Mouse (Mus musculus): Measurements from ENCODE around the gene Eno3.
A peak's percentile ranks its signal among the peaks of the same experiment; 100 is the strongest.

Eno3 gene

DNA sequence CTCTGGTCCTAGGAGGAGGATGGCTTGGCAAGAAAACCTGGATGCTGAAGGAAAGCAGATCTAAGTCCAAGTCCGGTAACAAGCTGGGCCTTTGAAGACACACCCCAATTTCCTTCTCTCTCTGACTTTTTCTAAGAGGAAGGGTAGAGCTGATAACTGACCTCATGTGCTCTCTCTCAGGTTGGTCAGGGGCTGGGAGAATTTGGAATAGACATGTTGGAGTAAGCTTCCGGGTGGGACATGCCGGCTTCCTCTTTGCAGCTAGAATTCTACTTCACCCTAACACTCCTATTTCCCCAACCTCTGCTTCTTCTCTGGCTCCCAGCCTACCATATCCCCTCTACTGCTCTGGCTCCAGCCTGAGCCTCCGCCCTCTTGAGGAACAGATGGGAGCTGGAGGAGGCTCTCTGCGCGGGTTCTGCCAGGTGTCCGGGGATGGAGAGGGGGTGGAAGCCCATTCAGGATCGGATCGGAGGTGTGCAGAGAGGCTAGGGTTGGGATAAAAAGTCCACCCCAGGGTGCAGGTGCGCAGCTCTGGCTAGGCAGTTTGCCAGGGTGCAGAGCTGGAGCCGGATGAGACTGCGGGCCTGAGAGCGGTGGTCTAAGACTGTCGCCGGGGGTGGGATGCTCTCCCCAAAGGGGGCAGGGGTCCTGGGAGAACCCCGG lies 30.0 kb downstream of the Eno3 start:
- DNase-seq = no peak

DNA sequence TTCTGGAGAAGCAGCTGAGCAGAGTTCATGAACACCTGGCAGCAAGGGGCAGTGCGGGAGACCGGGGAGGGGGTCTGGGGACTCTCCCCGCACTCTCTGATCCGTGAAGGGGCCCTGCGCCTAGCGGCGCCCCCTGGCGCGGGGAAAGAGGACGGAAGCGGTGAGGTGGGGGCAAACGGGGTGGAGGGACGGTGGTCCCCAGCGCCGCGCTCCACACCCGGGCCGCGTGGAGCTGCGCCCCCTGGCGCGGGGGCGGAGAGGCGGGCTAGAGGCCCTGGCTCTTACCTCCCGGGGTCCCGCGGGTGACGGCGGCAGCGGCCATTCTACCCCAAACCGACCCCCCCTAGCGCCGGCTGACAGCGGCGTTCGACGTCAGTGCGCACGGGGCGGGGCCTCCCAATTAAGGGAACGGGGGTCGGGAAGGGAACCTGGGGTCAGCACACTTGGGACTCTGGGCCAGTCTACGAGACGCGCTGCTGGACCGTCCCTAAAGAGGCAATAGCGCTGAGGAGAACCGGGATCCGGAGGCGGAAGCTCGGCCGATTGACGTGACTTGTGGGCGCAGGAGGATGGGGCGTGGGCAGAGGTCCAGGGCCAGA lies 30.7 kb downstream of the Eno3 start, which contains the start of gene Camta2:
Gene Camta2, minus strand, starts transcription at position 505 of the 599 bp plus-strand sequence.
- peak; percentile 84 to 85 for DNase-seq

DNA sequence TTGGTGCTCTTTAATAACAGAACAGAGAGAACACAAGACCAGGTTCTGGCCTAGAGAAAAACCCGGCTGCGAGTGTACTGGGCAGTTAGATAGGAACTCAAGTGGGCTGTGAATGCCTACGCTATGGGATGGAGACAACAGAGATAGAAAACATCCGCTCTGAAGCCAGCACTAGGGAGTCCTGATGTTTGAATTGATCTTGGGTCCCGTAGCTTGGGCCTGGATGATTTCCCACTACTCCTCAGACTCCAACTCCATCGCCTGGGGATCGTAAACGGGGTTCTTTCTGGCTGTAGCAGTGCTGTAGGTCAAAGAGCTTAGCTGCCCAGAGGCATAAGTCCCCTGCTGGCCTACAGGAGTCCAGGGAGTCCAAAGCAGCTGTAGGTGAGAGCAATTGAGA lies 31.4 kb downstream of the Eno3 start:
- no peak for DNase-seq

DNA sequence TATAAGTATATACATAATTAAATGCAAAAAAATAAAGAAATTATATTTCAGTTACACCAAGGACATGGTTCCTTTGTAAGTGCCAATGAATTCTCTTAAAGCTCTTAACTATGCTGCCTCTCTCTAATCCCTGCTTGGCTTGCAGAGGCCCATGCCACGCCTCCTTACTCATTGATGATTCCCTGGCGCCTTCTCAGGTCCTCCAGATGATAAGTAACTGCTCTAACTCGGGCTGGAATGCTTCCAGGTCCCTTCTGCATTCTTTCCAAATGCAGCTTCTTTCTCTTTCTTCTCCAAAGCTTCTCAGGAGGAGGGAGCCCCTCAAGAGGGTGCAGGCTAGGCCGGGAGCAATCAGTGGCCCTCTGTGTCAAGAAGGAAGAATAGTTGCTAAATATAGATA lies 32.6 kb downstream of the Eno3 start:
- DNase-seq = no peak

DNA sequence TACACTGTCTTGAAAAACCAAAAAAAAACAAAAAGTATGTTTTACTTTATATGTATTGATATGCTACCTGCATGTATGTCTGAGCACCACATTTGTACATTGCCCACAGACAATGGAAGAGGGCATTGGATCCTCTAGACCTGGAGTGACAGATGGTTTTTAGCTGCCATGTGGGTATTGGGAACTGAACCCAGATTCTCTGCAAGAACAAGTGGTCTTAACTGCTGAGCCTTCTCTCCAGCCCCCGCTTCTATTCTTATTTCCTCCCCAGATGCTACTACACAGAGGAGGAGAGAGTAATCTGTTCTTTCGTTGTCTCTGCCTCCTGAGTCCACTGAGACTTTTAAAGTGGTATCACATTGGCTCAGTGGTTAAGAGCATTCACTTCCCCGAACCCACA lies 36.5 kb downstream of the Eno3 start:
- DNase-seq = no peak

DNA sequence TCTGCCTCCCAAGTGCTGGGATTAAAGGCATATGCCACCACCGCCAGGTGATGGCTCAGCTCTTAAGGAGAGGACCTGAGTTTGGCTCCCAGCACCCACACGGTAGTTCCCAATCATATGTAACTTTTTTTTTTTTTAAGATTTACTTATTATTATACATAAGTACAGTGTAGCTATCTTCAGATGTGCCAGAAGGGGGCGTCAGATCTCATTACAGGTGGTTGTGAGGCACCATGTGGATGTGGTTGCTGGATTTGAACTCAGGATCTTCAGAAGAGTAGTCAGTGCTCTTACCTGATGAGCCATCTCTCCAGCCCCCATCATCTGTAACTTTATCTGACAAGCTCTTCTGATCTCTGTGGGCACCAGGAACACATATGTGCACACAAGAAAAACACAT lies 40.4 kb downstream of the Eno3 start:
- peak; percentile 39 to 60 for DNase-seq

DNA sequence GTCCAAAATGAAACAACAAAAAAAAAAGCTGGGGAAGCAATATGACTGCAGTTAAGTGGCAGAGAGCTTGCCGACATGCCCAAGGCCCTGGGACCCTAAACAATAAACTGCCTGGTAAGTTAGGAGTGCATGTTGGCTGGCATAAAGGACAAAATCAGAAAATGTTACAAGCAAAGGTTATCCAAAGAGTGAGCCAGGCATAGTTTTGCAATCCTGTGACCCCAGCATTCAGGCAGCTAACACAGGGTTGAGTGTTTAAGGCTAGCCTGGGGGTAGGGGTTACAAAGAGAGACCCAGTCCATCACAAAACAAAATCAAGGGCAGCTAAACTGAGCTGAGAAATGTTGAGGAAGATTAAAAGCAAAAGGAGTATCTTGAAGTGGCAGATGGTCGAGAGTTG lies 42.0 kb downstream of the Eno3 start:
- DNase-seq = no peak

DNA sequence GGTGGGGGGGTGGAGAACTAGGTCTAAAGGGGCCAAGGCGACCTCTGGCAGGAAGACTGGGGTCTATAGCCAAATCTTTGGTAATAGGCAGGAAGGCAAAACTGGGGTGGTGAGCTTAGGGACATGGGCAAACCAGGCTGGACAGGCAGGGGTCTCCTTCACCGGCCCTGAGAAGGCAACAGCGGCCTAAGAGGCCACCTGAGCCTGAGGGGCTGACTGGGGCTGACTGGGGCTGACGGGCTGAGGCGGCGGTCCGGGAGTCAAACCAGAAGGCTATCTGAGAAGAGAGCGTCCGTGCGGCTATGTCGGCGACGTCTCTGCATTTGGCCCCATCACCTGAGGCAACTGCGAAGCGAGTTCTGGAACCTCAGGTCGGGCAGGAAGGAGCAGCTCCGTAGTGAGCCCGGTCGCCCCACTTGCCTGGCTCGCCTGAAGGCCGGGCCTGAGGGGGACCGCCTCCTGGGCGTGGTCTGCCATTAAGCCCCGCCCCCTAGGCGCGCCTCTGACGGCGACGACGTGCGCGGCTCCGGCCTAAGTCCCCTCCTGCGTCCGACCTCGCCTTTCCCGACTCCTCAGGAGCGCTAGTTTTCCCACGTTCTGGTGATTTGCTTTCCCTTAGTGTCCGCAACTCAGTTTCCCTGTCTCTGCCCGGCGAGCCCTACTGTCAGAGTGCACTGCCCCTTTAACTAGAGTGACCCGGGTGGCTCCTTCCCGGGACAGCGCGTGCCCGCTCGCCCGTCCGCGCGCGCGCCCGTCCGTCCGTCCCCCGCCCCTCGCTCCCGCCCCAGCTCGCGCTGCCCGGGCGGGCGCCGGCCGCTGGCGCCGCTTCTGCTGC lies 42.9 kb downstream of the Eno3 start, which contains the start of the genes Inca1 and Kif1c:
Gene Inca1, minus strand, starts transcription at position 434 of the 835 bp plus-strand sequence.
Gene Kif1c, plus strand, starts transcription at position 827 of the 835 bp plus-strand sequence.
- peak; percentile 97 to 98 for DNase-seq

DNA sequence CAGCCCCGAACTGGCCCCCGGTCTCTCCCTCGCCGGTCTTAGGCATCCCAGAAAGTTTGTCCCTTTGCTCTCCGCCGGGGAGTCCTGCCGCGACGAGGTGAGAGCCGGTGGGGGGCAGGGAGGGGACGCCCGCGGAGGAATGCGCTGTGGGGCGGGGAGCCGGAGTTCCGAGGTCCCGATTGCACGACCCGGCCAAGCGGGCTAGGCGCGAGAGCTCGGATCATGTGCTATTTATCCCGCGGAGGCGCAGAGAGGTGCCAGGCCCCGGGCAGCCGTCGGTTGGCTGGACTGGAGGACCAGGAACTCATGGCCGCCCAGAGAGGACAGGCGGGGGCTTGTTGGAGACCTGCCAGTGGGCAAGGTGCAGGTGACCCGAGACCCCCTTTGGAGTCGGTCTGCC lies 43.6 kb downstream of the Eno3 start:
- peak; percentile 54 to 63 for DNase-seq

DNA sequence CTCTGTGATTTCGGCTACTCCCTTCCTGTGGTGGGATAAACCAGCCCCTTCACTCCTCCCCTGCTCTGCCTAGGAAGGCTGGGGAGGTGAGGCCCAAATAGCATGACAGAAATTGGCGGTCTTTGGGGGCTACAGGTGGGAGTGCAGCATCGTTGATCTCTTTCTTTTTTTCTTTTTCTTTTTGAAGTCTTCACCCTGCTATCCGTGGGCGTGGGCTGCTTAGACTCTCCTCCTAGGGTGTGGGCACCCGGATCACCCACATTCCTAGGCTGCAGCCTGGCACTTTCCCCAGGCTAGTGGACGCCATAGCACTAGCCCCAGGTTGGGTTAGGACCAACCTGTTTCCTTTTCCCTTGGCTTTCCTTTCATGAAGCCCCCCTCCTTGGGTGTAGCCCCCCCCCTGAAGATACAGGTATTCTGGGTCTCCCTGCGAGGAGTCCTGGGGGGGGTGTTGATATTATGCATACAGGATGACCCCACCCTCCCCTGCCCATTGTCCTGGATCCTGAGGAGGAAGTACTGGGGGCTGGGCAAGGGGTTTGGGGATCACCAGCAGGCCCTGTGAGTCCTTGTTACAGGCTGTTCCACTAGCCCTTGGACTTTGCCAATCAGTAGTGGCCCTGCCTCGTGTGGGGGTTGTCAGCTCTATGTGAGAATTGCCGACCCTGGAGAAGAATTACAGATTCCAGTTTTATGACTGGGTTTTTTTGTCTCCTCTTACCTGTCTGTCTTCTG lies 44.4 kb downstream of the Eno3 start:
- DNase-seq = no peak

DNA sequence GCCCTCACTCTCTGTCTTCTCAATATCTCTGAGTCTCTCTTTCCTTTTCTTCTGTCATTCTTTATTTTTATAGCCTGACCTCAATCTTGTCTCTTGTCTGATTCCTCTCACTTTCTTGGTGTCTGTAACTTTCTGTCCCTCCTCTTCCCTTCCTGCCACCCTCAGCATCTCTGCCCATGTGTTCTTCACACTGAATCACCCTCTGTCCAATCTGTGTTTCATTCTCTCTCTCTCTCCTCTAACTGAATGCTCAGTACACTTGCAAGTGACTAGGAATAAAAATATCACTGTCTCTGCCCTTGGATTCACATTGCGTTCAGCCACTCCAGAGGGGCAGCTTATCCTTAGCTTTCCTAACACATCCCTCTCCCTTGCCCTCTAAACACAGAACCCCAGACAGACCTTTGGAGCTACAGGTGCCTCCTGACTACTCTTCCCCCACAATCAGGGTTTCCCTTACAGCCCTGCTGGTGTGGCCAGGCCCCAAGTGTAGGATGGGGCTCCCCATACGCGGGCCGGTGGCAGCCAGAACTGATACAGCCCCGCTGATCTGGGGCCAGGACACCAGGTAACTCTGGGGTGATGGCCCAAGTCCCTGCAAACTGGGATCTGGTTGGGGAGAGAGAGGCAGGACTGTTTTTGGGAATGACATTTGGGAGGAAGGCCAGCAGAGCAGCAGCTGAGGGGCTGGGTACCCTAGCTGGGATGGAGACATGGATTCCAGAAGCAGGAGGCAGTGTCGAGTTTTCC lies 45.2 kb downstream of the Eno3 start:
- no peak for DNase-seq

DNA sequence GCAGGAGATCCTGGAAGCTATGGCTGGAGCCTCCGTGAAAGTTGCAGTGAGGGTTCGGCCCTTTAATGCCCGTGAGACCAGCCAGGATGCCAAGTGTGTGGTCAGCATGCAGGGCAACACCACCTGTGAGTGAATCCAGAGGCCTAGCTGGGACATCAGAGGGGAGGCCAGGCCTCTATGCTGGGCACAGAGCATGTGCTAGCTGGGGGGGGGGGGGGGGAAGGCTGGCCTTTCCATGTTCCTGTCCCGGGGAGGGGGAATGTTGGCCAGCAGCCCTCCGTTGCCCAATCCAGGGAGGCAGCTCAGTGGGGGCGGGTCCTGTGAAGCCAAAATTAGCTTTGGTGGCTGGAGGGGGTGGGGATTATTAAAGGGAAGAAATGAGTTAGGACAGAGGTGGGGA lies 45.8 kb downstream of the Eno3 start:
- no peak for DNase-seq

DNA sequence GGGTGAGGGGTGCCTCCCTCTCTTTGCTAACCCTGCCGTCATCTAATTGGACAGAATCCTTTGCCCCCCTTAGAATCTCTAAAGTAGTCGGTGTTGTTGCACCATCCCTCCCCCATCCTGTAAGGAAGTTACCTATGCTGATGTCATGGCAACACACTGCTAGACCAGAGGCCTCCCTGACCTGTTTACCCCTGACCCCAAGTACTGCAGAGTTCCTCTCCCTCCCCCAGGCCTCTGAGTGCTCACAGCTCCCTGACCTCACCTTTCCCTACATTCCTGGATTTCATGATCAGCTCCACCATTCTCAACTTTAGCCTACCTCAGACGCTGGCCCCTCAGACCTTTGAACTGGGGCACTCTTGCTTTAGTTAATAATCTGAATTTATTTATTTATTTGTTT lies 49.1 kb downstream of the Eno3 start:
- DNase-seq = no peak

DNA sequence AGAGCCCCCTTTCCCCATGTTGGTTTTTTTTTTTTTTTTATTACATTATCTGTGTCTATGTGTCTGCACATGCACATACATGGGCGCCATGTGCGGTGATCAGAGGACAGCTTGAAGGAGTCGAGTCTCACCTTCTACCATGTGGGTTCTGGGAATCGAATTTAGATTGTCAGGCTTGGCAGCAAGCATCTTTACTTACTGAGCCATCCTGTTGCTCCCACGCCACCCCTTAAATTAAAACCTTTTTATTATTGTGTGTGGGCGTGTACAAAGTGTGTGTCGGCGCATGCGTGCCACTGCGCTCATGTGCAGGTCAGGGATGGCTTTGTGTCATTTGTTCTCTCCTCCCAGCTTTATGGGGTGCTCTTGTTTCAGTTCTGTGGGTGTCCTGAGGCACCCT lies 54.0 kb downstream of the Eno3 start:
- DNase-seq = no peak
